Mouse (Mus musculus) embryonic facial prominence, embryonic 15.5 days (tissue): ENCODE results near the gene Hyal1. TPM values are rescaled to one million over a fixed set of nuclear protein-coding genes. Genes with fewer than 3 reads are reported as not detected.
"Not testable (repeated sequence)": the region's sequence is repeated elsewhere in the genome, so short reads cannot be mapped to it uniquely, and the experiment has no call there.

Experiments used
- ATAC-seq: fragments of 200-750 bp; cut with Nextera tagmentation; 2 replicates; pipeline ENCODE4 v1.8.0; 2017; ENCODE audit warnings: low read depth, moderate TSS enrichment; ENCODE audit not compliant: insufficient number of reproducible peaks, low FRiP score, low TSS enrichment
- H3K27ac ChIP-seq: fragments of 300-500 bp; sonication (generic); replicated peaks from 2 replicates; pipeline ENCODE4 v1.5.1; 2015; ENCODE audit warnings: mild to moderate bottlenecking, inconsistent platforms
- H3K27me3 ChIP-seq: fragments of 300-500 bp; sonication (generic); 2 replicates; pipeline ENCODE4 v1.6.1; 2015; ENCODE audit warnings: inconsistent platforms
- H3K36me3 ChIP-seq: fragments of 300-500 bp; sonication (generic); 2 replicates; pipeline ENCODE4 v1.6.1; 2015; ENCODE audit warnings: mild to moderate bottlenecking, inconsistent platforms
- H3K4me1 ChIP-seq: fragments of 300-500 bp; sonication (generic); 2 replicates; pipeline ENCODE4 v1.6.1; 2015; ENCODE audit warnings: inconsistent platforms
- H3K4me2 ChIP-seq: fragments of 300-500 bp; sonication (generic); replicated peaks from 2 replicates; pipeline ENCODE4 v1.6.1; 2015; ENCODE audit warnings: mild to moderate bottlenecking, inconsistent platforms
- H3K4me3 ChIP-seq: fragments of 300-500 bp; sonication (generic); replicated peaks from 2 replicates; pipeline ENCODE4 v1.5.1; 2015; ENCODE audit warnings: mild to moderate bottlenecking, inconsistent platforms
- H3K9ac ChIP-seq: fragments of 300-500 bp; sonication (generic); 2 replicates; pipeline ENCODE4 v1.6.1; 2015; ENCODE audit warnings: inconsistent platforms
- H3K9me3 ChIP-seq: fragments of 300-500 bp; sonication (generic); replicated peaks from 2 replicates; pipeline ENCODE4 v1.6.1; 2016; ENCODE audit warnings: inconsistent platforms
- WGBS: fragments of 180-500 bp; shearing (Covaris S2); methylation state at CpG from one replicate; pipeline ENCODE4 v1.1.7; 2015; 5-methylcytosine and 5-hydroxymethylcytosine counted together
- polyA plus RNA-seq: library from polyadenylated mRNA; unstranded; fragments of >200 nt; fragmentation: Nextera tagmentation; extraction: Ambion mirVana; gene quantifications from 2 replicates; pipeline ENCODE4 v1.2.1, GENCODE M21; 2015

Hyal1 gene
- polyA plus RNA-seq, 1 experiment from 2014 or later: 15.7 TPM

DNA sequence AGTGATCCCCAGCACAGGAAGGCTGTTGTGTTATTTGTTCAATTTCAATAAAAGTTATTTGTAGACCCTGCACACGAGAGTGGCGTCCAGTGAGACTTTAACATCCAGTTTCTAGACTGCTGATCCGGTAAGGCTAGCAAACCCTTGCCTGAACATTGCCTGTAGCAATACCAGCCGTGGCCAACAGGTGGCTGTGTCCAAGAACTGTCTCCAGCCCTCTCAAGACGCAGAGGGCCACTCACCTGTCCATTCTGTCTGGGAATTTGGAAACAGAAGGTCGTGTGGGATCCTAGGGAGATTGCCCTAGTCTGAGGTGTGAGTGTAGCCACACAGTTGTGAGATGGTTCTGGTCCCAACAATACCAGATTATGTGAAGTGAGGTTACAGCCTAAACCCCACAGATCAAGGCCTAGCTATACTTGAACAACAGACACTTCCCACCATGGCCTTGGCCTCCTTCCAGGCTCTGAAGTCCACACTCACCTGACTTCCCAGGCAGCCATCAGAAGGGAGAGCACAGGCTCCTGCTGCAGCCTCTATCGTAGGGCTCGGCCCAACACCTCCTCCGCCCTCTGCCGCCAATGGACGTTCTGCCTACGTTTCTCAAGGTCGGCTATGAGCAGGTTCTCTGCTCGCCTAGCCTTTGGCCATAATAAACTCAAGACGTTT lies 10.6 kb upstream of the Hyal1 start:
- no peak for ATAC-seq
- Histone ChIP-seq H3K27me3 (no peaks in the 10 kb centered on the region), H3K9ac (no peak overlapping the region), H3K36me3 (peaks cover 31% of the 10 kb centered on the region), H3K27ac (peak overlapping the region; percentile 59; the same call in 1 of the 2 replicates), H3K9me3 (no peaks in the 10 kb centered on the region), H3K4me2 (no peak overlapping the region; the same call in 1 of the 2 replicates), H3K4me3 (no peak overlapping the region), H3K4me1 (peaks cover 57% of the 10 kb centered on the region)
- WGBS: 55% methylated on average over 15 of the region's 15 CpGs

DNA sequence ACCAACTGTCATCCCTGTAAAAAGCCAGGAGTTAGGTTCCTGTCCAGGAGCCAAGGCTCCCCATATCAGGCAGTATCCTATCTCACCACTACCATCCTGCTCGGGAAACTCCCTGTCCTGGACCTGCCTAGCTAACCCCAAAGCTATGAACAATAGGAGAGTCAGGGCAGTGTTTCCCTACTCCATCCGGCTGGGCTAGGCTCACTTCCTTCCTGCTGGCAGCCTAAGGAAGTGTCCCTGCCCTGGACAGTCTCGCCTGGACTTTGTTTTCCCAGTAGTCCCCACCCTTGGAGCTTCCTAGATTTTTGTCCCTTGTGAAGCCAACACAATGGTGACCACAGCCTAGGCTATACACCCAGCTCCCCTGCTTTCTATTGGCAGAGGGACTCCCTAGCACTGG lies 9.9 kb upstream of the Hyal1 start:
- H3K9me3 ChIP-seq: no peaks in the 10 kb centered on the region
- H3K9ac ChIP-seq: no peak overlapping the region
- peak overlapping the region; percentile 61; the same call in 1 of the 2 replicates for H3K4me2 ChIP-seq
- H3K4me3 ChIP-seq: no peak overlapping the region
- 65% methylated on average over 3 of the region's 3 CpGs for WGBS
- no peaks in the 10 kb centered on the region for H3K27me3 ChIP-seq
- H3K36me3 ChIP-seq: peaks cover 31% of the 10 kb centered on the region
- H3K27ac ChIP-seq: 0 out of 2 replicates have a peak overlapping the region, but pooled peaks have one; percentile 59
- no peak for ATAC-seq
- H3K4me1 ChIP-seq: peaks cover 64% of the 10 kb centered on the region

GRCm38 (mm10) chr9:107567702-107568319 lies 8.9 kb upstream of the Hyal1 start, which contains the start of gene Hyal2:
Hyal2 (plus strand) TSS chr9:107567945.
- peak within 1 kb of the TSS; percentile 88 for H3K4me3 ChIP-seq
- ATAC-seq: no peak
- 10% methylated on average over 18 of the region's 18 CpGs for WGBS
- H3K9ac ChIP-seq: peak within 1 kb of the TSS; percentile 70
- H3K4me1 ChIP-seq: peaks cover 67% of the 10 kb centered on the region
- H3K27ac ChIP-seq: peak within 1 kb of the TSS; percentile 92
- no peaks in the 10 kb centered on the region for H3K9me3 ChIP-seq
- peak within 1 kb of the TSS; percentile 61 for H3K4me2 ChIP-seq
- no peaks in the 10 kb centered on the region for H3K27me3 ChIP-seq
- H3K36me3 ChIP-seq: peaks cover 35% of the 10 kb centered on the region

DNA sequence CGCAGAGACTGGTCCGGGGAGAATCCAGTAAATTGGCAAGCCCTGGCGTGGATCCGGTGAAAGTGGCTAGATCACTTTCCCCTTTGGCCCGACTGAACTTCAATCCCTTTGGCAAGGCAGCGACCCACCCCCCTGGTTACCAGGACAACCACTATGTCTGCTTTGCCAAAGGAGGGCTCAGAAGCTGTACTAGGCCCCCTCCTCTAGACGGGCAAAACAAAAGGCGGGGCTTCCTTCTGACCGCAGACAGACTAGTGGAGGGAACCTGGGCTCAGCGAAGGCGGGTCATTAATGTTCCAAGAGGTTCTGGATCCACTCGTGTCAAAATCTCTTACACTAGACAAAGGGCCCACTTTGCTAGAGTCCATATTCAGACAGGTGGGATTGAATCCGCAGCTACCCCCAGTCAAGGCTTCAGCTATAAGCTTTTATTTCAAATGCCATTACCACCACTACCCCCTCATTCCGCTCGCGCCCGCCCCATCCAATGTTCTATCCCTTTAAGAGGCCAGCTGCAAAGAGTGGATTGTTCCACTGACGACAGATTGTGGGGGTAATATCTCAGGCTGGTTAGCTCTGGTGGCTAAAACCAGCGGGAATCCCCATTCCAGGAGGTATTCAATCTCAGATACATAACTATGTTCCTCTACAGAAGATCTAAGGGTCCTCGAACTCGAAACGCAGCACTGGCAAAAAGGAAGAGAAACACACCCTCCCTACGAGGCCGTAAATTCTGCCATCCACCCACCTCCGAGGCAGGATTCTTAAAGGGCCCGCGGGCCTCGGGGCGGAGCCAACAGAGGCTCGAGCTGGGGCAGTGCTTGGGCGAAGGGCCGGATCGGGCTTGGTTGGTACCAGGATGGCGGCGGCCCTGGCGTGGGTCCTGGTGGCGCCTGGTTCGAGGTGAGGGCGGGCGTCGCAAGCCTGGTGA lies 8.1 kb upstream of the Hyal1 start:
- H3K9ac ChIP-seq: peak overlapping the region; percentile 70
- H3K9me3 ChIP-seq: no peaks in the 10 kb centered on the region
- H3K4me2 ChIP-seq: peak overlapping the region; percentile 61
- peak overlapping the region; percentile 88 for H3K4me3 ChIP-seq
- H3K27ac ChIP-seq: peak overlapping the region; percentile 92
- peaks cover 42% of the 10 kb centered on the region for H3K36me3 ChIP-seq
- H3K4me1 ChIP-seq: peaks cover 60% of the 10 kb centered on the region
- ATAC-seq: peak; percentile 86
- H3K27me3 ChIP-seq: no peaks in the 10 kb centered on the region
- under 1% methylated on average over 41 of the region's 41 CpGs for WGBS

DNA sequence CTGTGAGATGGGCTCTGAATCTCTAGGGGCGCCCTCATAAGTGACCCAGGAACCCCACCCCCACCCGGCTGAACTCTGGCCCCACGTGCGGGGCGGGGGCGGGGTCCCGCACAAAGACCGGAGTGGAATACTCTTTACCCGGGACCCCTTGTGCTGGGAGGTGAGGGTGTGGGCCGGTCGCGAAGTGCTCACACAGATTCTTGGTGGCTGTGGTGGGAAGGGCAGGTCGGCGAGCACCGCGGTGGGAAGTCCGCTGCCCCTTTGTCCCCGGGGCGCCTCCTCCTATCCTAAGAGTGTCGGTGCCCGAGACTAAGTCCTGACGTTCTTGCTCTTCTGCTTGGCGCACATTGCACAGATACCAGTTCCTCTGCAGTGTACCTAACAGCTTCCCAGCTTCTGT lies 7.5 kb upstream of the Hyal1 start:
- Histone ChIP-seq H3K27me3 (no peaks in the 10 kb centered on the region), H3K4me2 (peak overlapping the region; percentile 61), H3K9me3 (no peaks in the 10 kb centered on the region), H3K9ac (peak overlapping the region; percentile 70), H3K36me3 (peaks cover 46% of the 10 kb centered on the region), H3K27ac (peak overlapping the region; percentile 92), H3K4me3 (peak overlapping the region; percentile 88), H3K4me1 (peaks cover 54% of the 10 kb centered on the region)
- ATAC-seq: peak; percentile 3; the same call in 1 of the 2 replicates
- under 1% methylated on average over 23 of the region's 23 CpGs for WGBS

DNA sequence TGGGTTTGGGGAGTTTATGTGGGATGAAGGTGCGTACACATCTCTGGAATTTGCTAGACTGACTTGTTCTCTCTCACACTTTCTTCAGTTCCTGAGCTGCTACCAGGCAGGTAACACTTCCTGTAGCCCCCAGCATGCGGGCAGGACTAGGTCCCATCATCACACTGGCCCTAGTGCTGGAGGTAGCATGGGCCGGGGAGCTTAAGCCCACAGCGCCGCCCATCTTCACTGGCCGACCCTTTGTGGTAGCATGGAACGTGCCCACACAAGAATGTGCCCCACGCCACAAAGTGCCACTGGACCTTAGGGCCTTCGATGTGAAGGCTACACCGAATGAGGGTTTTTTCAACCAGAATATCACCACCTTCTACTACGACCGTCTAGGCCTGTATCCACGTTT lies 6.7 kb upstream of the Hyal1 start:
- ATAC-seq: no peak
- peak overlapping the region; percentile 88 for H3K4me3 ChIP-seq
- WGBS: 23% methylated on average over 13 of the region's 13 CpGs
- H3K27me3 ChIP-seq: no peaks in the 10 kb centered on the region
- peak overlapping the region; percentile 70 for H3K9ac ChIP-seq
- H3K27ac ChIP-seq: peak overlapping the region; percentile 92
- peaks cover 48% of the 10 kb centered on the region for H3K36me3 ChIP-seq
- H3K4me2 ChIP-seq: peak overlapping the region; percentile 61
- no peaks in the 10 kb centered on the region for H3K9me3 ChIP-seq
- peaks cover 48% of the 10 kb centered on the region for H3K4me1 ChIP-seq

- Histone ChIP-seq H3K27ac (no peak overlapping the region), H3K27me3 (no peaks in the 10 kb centered on the region), H3K9me3 (no peaks in the 10 kb centered on the region), H3K4me2 (peak overlapping the region; percentile 61), H3K36me3 (peaks cover 42% of the 10 kb centered on the region), H3K4me1 (peaks cover 51% of the 10 kb centered on the region), H3K4me3 (peak overlapping the region; percentile 88), H3K9ac (no peak overlapping the region)
- WGBS: 88% methylated on average over 21 of the region's 21 CpGs
- no peak for ATAC-seq
Measured at GRCm38 (mm10) chr9:107570845-107571244, 5.9 kb upstream of the Hyal1 start.

DNA sequence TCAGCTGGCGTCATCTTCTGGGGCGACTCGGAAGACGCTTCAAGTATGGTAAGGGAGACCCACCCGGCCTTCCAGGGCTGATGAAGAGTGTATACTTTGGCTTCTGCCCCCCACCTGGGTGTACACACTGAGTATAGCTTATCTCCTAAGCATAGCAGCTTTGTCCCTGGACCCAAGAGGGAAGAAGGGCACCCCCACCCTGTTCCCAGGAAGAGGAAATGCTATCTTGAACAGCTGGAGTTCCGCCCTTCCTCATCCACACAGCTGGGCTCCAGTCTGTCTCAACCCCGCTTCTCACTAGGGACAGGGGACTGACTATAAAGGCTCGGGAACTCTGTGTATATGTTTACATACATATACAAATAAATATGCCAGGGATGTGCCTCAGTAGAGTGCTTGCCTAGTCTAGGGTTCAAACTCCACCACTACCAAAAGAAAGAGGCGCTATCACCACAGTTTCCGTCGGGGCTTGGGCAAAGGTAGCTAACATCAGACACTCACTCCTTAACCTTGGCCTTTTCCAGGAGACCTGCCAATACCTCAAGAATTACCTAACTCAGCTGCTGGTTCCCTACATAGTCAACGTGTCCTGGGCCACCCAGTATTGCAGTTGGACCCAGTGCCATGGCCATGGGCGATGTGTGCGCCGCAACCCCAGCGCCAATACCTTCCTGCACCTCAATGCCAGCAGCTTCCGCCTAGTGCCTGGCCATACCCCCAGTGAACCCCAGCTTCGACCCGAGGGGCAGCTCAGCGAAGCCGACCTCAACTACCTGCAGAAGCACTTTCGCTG lies 5.0 kb upstream of the Hyal1 start:
- Histone ChIP-seq H3K4me2 (no peak overlapping the region), H3K4me3 (peak overlapping the region; percentile 88; the same call in 1 of the 2 replicates), H3K36me3 (peaks cover 42% of the 10 kb centered on the region), H3K9ac (no peak overlapping the region), H3K27ac (no peak overlapping the region), H3K4me1 (peaks cover 54% of the 10 kb centered on the region), H3K27me3 (no peaks in the 10 kb centered on the region), H3K9me3 (no peaks in the 10 kb centered on the region)
- ATAC-seq: no peak
- 92% methylated on average over 22 of the region's 22 CpGs for WGBS

- no peak overlapping the region for H3K27ac ChIP-seq
- no peak overlapping the region for H3K4me2 ChIP-seq
- H3K4me1 ChIP-seq: peaks cover 56% of the 10 kb centered on the region
- H3K9ac ChIP-seq: no peak overlapping the region
- H3K4me3 ChIP-seq: no peak overlapping the region
- 95% methylated on average over 2 of the region's 2 CpGs for WGBS
- no peak for ATAC-seq
- H3K9me3 ChIP-seq: no peaks in the 10 kb centered on the region
- no peaks in the 10 kb centered on the region for H3K27me3 ChIP-seq
- H3K36me3 ChIP-seq: peaks cover 42% of the 10 kb centered on the region
Measured at GRCm38 (mm10) chr9:107572327-107572662, 4.4 kb upstream of the Hyal1 start.

- not testable (repeated sequence) for H3K27me3 ChIP-seq, H3K4me2 ChIP-seq, H3K9ac ChIP-seq, H3K4me3 ChIP-seq, ATAC-seq, H3K9me3 ChIP-seq, H3K27ac ChIP-seq
- peaks cover 42% of the 10 kb centered on the region for H3K36me3 ChIP-seq
- peaks cover 58% of the 10 kb centered on the region for H3K4me1 ChIP-seq
- WGBS: 85% methylated on average over 6 of the region's 6 CpGs
Measured at GRCm38 (mm10) chr9:107573774-107574173, 3.0 kb upstream of the Hyal1 start.
